Mouse (Mus musculus) lung, embryonic 14.5 days (tissue): ENCODE data around the gene Slc25a20. TPM values are rescaled to one million over a fixed set of nuclear protein-coding genes. Genes with fewer than 3 reads are reported as not detected.
A peak's percentile ranks its signal among the peaks of the same experiment; 100 is the strongest.

Experiments
- ATAC-seq: fragments of 200-750 bp; cut with Nextera tagmentation; 2 replicates; pipeline ENCODE4 v1.8.0; 2017; ENCODE audit warnings: mild to moderate bottlenecking, moderate TSS enrichment, moderate library complexity; ENCODE audit not compliant: insufficient read depth
- DNase-seq: peaks from one replicate; pipeline ENCODE4 v3.0.0-alpha.2; 2015
- H3K27ac ChIP-seq: fragments of 300-500 bp; sonication (generic); 2 replicates; pipeline ENCODE4 v1.5.1; 2014; ENCODE audit warnings: low read depth, mild to moderate bottlenecking, moderate library complexity
- H3K27me3 ChIP-seq: fragments of 300-500 bp; sonication (generic); 2 replicates; pipeline ENCODE4 v1.6.1; 2014; ENCODE audit warnings: low read length, control low read depth; ENCODE audit not compliant: insufficient read depth
- H3K36me3 ChIP-seq: fragments of 300-500 bp; sonication (generic); 2 replicates; pipeline ENCODE4 v1.6.1; 2014; ENCODE audit warnings: control low read depth; ENCODE audit not compliant: insufficient read depth
- H3K4me1 ChIP-seq: fragments of 300-500 bp; sonication (generic); 2 replicates; pipeline ENCODE4 v1.6.1; 2014; ENCODE audit warnings: antibody characterized with exemption, control low read depth; ENCODE audit not compliant: insufficient read depth
- H3K4me2 ChIP-seq: fragments of 300-500 bp; sonication (generic); 2 replicates; pipeline ENCODE4 v1.6.1; 2014; ENCODE audit warnings: mild to moderate bottlenecking
- H3K4me3 ChIP-seq: fragments of 300-500 bp; sonication (generic); 2 replicates; pipeline ENCODE4 v1.5.1; 2014; ENCODE audit warnings: low read depth, low read length
- H3K9ac ChIP-seq: fragments of 300-500 bp; sonication (generic); 2 replicates; pipeline ENCODE4 v1.6.1; 2014
- H3K9me3 ChIP-seq: fragments of 300-500 bp; sonication (generic); 2 replicates; pipeline ENCODE4 v1.6.1; 2016; ENCODE audit warnings: low read depth, low read length, control low read depth
- CTCF ChIP-seq: IDR thresholded peaks from 2 replicates; pipeline ENCODE4 v1.5.1; 2016; ENCODE audit warnings: antibody characterized with exemption, low read depth
- WGBS: fragments of 180-500 bp; shearing (Covaris S2); extraction: QIAGEN DNeasy Blood & Tissue Kit; methylation state at CpG from one replicate; pipeline ENCODE4 v1.1.7; 2014; 5-methylcytosine and 5-hydroxymethylcytosine counted together
- polyA plus RNA-seq: library from polyadenylated mRNA; unstranded; fragments of >200 nt; fragmentation: Nextera tagmentation; extraction: Ambion mirVana; gene quantifications from 2 replicates; pipeline ENCODE4 v1.2.1, GENCODE M21; 2014

The Slc25a20 gene
- polyA plus RNA-seq, 1 experiment from 2014 or later = 27.6 TPM

- no peak for DNase-seq
- no peak overlapping the region for H3K27ac ChIP-seq
- no peak for TF ChIP-seq CTCF
- no peaks in the 10 kb centered on the region for H3K27me3 ChIP-seq
- H3K4me1 ChIP-seq = no peaks in the 10 kb centered on the region
- H3K9me3 ChIP-seq = no peaks in the 10 kb centered on the region
- WGBS = 74% methylated on average over 2 of the region's 2 CpGs
- no peak overlapping the region for H3K4me2 ChIP-seq
- H3K4me3 ChIP-seq = no peak overlapping the region
- ATAC-seq = no peak
- no peak overlapping the region for H3K9ac ChIP-seq
- peaks cover 20% of the 10 kb centered on the region for H3K36me3 ChIP-seq
Measured at GRCm38 (mm10) chr9:108633846-108634245, 28.0 kb upstream of the Slc25a20 start.

GRCm38 (mm10) chr9:108635415-108635814 lies 26.5 kb upstream of the Slc25a20 start:
- 71% methylated on average over 2 of the region's 2 CpGs for whole genome bisulfite sequencing
- no peak for ATAC-seq
- no peak overlapping the region for H3K27ac ChIP-seq
- H3K9ac ChIP-seq = no peak overlapping the region
- H3K27me3 ChIP-seq = no peaks in the 10 kb centered on the region
- no peak for TF ChIP-seq CTCF
- no peak overlapping the region for H3K4me3 ChIP-seq
- H3K36me3 ChIP-seq = peaks cover 24% of the 10 kb centered on the region
- H3K4me1 ChIP-seq = no peaks in the 10 kb centered on the region
- H3K4me2 ChIP-seq = no peak overlapping the region
- H3K9me3 ChIP-seq = no peaks in the 10 kb centered on the region
- DNase-seq = no peak

GRCm38 (mm10) chr9:108639825-108640224 lies 22.1 kb upstream of the Slc25a20 start:
- Histone ChIP-seq H3K4me3 (no peak overlapping the region), H3K27ac (no peak overlapping the region), H3K27me3 (no peaks in the 10 kb centered on the region), H3K36me3 (peaks cover 34% of the 10 kb centered on the region), H3K4me2 (no peak overlapping the region), H3K9me3 (no peaks in the 10 kb centered on the region), H3K4me1 (no peaks in the 10 kb centered on the region), H3K9ac (no peak overlapping the region)
- 92% methylated on average over 2 of the region's 2 CpGs for WGBS
- ATAC-seq (no peak), DNase-seq (no peak)
- TF ChIP-seq CTCF = no peak

GRCm38 (mm10) chr9:108648166-108648565 lies 13.7 kb upstream of the Slc25a20 start:
- Histone ChIP-seq H3K4me3 (peak overlapping the region; percentile 99), H3K9ac (peak overlapping the region; percentile 89), H3K36me3 (peaks cover 9% of the 10 kb centered on the region), H3K27me3 (no peaks in the 10 kb centered on the region), H3K9me3 (no peaks in the 10 kb centered on the region), H3K4me2 (peak overlapping the region; percentile 89), H3K27ac (peak overlapping the region; percentile 94), H3K4me1 (peaks cover 6% of the 10 kb centered on the region; the same call in 1 of the 2 replicates)
- WGBS = 26% methylated on average over 10 of the region's 10 CpGs
- DNase-seq = no peak
- no peak for TF ChIP-seq CTCF
- ATAC-seq = no peak

- WGBS = under 1% methylated on average over 96 of the region's 112 CpGs
- Histone ChIP-seq H3K4me1 (peaks cover 6% of the 10 kb centered on the region; the same call in 1 of the 2 replicates), H3K27ac (peak within 1 kb of the TSS; percentile 94), H3K4me3 (peak within 1 kb of the TSS; percentile 99), H3K9ac (peak within 1 kb of the TSS; percentile 89), H3K4me2 (peak within 1 kb of the TSS; percentile 89), H3K36me3 (0 out of 2 replicates have a peak, but pooled peaks cover 5% of the 10 kb centered on the region), H3K9me3 (no peaks in the 10 kb centered on the region), H3K27me3 (no peaks in the 10 kb centered on the region)
- peak; percentile 98 for ATAC-seq
- peak; percentile 97 for DNase-seq
- no peak for TF ChIP-seq CTCF
Measured at GRCm38 (mm10) chr9:108648611-108649560, 13.0 kb upstream of the Slc25a20 start, which contains the start of gene Arih2. Gene Arih2, minus strand, starts transcription at chr9:108649386.

- peak; percentile 32 for ATAC-seq
Measured at GRCm38 (mm10) chr9:108649561-108650440, 12.1 kb upstream of the Slc25a20 start.

More at GRCm38 (mm10) chr9:108649561-108650440, 12.1 kb upstream of the Slc25a20 start:
- WGBS = 22% methylated on average over 29 of the region's 29 CpGs
- peak overlapping the region; percentile 89 for H3K4me2 ChIP-seq
- H3K27ac ChIP-seq = peak overlapping the region; percentile 94
- 0 out of 2 replicates have a peak, but pooled peaks cover 3% of the 10 kb centered on the region for H3K36me3 ChIP-seq
- H3K9me3 ChIP-seq = no peaks in the 10 kb centered on the region
- no peak for DNase-seq
- TF ChIP-seq CTCF = no peak
- H3K27me3 ChIP-seq = no peaks in the 10 kb centered on the region
- peak overlapping the region; percentile 89 for H3K9ac ChIP-seq
- H3K4me1 ChIP-seq = peaks cover 6% of the 10 kb centered on the region; the same call in 1 of the 2 replicates
- peak overlapping the region; percentile 99 for H3K4me3 ChIP-seq
